Mouse (Mus musculus) kidney, postnatal 0 days (tissue): ENCODE measurements around the gene Osbpl3. TPM values are rescaled to one million over a fixed set of nuclear protein-coding genes. Genes with fewer than 3 reads are reported as not detected.

Experiments used
- ATAC-seq: fragments of 200-750 bp; cut with Nextera tagmentation; replicated peaks from 2 replicates; pipeline ENCODE4 v1.8.0; 2017; ENCODE audit warnings: low read depth, moderate number of reproducible peaks, moderate TSS enrichment, moderate library complexity; ENCODE audit not compliant: low FRiP score
- DNase-seq: peaks from one replicate; pipeline ENCODE4 v3.0.0-alpha.2; 2016; ENCODE audit warnings: low spot score
- H3K27ac ChIP-seq: fragments of 300-500 bp; sonication (generic); 2 replicates; pipeline ENCODE4 v1.5.1; 2014; ENCODE audit warnings: mild to moderate bottlenecking
- H3K27me3 ChIP-seq: fragments of 300-500 bp; sonication (generic); 2 replicates; pipeline ENCODE4 v1.6.1; 2014; ENCODE audit warnings: low read length, mixed read lengths; ENCODE audit not compliant: insufficient read depth
- H3K36me3 ChIP-seq: fragments of 300-500 bp; sonication (generic); 2 replicates; pipeline ENCODE4 v1.6.1; 2014; ENCODE audit warnings: low read length, mixed read lengths; ENCODE audit not compliant: insufficient read depth
- H3K4me1 ChIP-seq: fragments of 300-500 bp; sonication (generic); replicated peaks from 2 replicates; pipeline ENCODE4 v1.6.1; 2014; ENCODE audit warnings: antibody characterized with exemption, low read length, mixed read lengths; ENCODE audit not compliant: insufficient read depth
- H3K4me2 ChIP-seq: fragments of 300-500 bp; sonication (generic); 2 replicates; pipeline ENCODE4 v1.6.1; 2014; ENCODE audit warnings: mild to moderate bottlenecking, low read length, moderate library complexity, mixed read lengths
- H3K4me3 ChIP-seq: fragments of 300-500 bp; sonication (generic); replicated peaks from 2 replicates; pipeline ENCODE4 v1.5.1; 2014; ENCODE audit warnings: low read depth, low read length
- H3K9ac ChIP-seq: fragments of 300-500 bp; sonication (generic); 2 replicates; pipeline ENCODE4 v1.6.1; 2014; ENCODE audit warnings: low read depth, low read length
- H3K9me3 ChIP-seq: fragments of 300-500 bp; sonication (generic); replicated peaks from 2 replicates; pipeline ENCODE4 v1.6.1; 2016; ENCODE audit warnings: low read length, inconsistent platforms, mixed read lengths
- CTCF ChIP-seq: IDR thresholded peaks from 2 replicates; pipeline ENCODE4 v1.5.1; 2016; ENCODE audit warnings: antibody characterized with exemption, low read depth, mild to moderate bottlenecking, moderate library complexity
- WGBS: fragments of 180-500 bp; shearing (Covaris S2); extraction: QIAGEN DNeasy Blood & Tissue Kit; methylation state at CpG from one replicate; pipeline ENCODE4 v1.1.7; 2014; 5-methylcytosine and 5-hydroxymethylcytosine counted together
- polyA plus RNA-seq: library from polyadenylated mRNA; unstranded; fragments of >200 nt; fragmentation: Nextera tagmentation; extraction: Ambion mirVana; gene quantifications from 2 replicates; pipeline ENCODE4 v1.2.1, GENCODE M21; 2015

Osbpl3 gene
- polyA plus RNA-seq, 1 experiment from 2014 or later = 17.4 TPM

DNA sequence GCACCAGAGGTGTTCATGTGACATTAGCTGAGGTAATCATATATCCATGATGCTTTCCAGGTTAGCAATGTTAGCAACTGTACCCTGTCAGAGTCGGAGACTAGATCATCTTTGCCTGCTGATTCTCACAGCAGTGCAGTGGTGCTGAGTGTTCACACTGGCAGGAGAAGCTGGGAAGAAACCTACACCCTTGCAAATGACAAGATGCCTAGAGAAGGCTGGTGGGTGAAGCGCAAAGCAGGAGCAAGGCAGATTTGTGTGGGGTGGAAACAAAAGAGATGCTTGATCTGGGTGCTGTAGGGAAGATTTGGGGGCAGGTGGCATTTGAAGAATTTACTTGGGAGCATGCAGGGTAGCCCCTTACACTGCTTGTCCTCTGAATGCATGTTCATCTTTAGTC is 34.5 kb upstream of the Osbpl3 start:
- WGBS = 77% methylated on average over 2 of the region's 2 CpGs
- Histone ChIP-seq H3K4me3 (no peak overlapping the region), H3K4me1 (no peaks in the 10 kb centered on the region), H3K9me3 (no peaks in the 10 kb centered on the region), H3K27me3 (no peaks in the 10 kb centered on the region), H3K36me3 (no peaks in the 10 kb centered on the region), H3K27ac (no peak overlapping the region), H3K4me2 (no peak overlapping the region), H3K9ac (no peak overlapping the region)
- ATAC-seq (no peak), DNase-seq (no peak)
- no peak for TF ChIP-seq CTCF

DNA sequence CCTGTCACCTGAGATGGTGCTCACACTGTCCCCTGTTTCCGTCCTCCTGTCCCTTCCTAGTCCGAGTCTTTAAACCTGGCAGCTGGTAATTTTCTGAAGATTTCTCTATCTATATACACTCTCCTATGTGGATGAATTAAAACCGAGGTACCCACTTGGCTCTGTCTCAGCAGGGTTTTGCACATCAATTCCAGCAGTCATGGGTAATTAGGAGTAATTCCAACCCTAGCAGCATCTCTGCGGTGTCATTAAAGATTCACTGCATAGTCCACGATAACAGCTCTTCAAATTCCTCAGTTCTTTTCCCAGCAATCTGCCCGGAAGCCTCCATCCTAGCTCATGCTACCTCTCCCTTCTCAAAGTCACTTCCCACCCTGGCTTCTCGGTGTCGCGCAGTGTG is 33.4 kb upstream of the Osbpl3 start:
- ATAC-seq = no peak

DNA sequence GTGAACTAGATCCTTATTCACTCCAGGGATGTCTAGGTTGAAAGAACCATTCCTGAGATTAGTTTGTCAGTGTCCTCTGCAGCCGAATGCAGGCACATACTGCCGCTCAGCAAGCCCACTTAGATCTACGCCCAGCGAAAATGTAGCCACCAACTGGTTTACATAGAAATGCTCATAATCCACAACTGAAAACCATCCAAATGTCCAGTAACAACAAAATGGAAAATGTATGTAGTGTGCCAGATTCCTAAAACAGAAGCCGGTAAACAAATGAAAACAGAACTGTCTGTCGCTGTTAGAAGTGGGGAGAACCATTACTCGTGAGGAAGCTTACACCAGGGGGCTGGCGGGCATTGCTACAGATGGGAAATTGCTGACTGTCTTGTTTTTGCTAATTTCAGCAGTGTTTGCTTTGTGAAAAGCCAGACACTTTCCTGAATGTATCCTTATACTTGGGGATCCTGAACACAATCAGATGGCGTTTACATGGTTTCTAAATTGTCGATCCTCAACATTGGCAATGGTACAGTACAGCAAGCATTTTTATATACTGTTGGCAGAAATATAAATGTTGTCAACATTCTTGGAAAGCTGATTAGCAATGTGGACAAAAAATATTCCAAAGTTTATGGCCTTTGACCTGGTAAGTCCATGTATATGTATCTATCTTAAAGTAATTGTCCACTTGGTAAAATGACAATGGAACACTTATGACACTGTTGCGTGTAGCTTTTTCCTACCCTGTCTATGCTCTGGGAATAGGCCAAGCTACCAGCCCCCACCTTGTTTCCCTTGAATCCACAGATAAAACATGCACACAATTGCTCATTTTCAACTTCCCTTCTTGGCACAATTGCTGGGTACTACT is 30.3 kb upstream of the Osbpl3 start:
- Histone ChIP-seq H3K27me3 (no peaks in the 10 kb centered on the region), H3K4me3 (no peak overlapping the region), H3K36me3 (no peaks in the 10 kb centered on the region), H3K4me1 (no peaks in the 10 kb centered on the region), H3K4me2 (no peak overlapping the region), H3K9ac (no peak overlapping the region), H3K27ac (no peak overlapping the region), H3K9me3 (no peaks in the 10 kb centered on the region)
- no peak for ATAC-seq
- WGBS = 89% methylated on average over 11 of the region's 11 CpGs
- no peak for TF ChIP-seq CTCF
- no peak for DNase-seq

More for the DNA sequence above, 33.4 kb upstream of the Osbpl3 start:
- no peak overlapping the region for H3K27ac ChIP-seq
- no peak for TF ChIP-seq CTCF
- no peaks in the 10 kb centered on the region for H3K4me1 ChIP-seq
- no peak overlapping the region for H3K9ac ChIP-seq
- H3K4me3 ChIP-seq = no peak overlapping the region
- no peak overlapping the region for H3K4me2 ChIP-seq
- no peaks in the 10 kb centered on the region for H3K36me3 ChIP-seq
- H3K27me3 ChIP-seq = no peaks in the 10 kb centered on the region
- 51% methylated on average over 9 of the region's 9 CpGs for WGBS
- no peaks in the 10 kb centered on the region for H3K9me3 ChIP-seq
- DNase-seq = no peak

DNA sequence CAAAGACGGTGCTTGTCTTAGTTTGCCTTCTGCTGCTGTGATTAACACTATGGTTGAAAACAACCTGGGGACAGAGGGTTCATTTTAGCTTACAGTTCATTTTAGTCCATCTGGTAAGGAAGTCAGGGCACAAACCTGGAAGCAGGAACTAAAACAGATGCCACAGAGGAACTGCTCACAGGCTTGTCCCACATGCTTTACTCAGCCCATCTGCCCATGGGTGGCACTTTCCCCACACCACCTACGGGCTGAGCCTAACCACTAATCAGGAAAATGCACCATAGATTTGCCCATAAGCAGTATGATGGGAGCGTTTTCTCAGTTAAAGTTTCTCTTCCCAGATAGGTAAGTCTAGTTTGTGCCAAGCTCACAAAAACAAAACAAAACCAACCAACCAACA is 27.4 kb upstream of the Osbpl3 start:
- ATAC-seq (no peak), DNase-seq (no peak)
- Histone ChIP-seq H3K36me3 (no peaks in the 10 kb centered on the region), H3K27me3 (no peaks in the 10 kb centered on the region), H3K4me2 (no peak overlapping the region), H3K4me1 (no peaks in the 10 kb centered on the region), H3K9me3 (no peaks in the 10 kb centered on the region), H3K4me3 (no peak overlapping the region), H3K27ac (no peak overlapping the region), H3K9ac (no peak overlapping the region)
- TF ChIP-seq CTCF = no peak
- WGBS = 87% methylated on average over 3 of the region's 3 CpGs

DNA sequence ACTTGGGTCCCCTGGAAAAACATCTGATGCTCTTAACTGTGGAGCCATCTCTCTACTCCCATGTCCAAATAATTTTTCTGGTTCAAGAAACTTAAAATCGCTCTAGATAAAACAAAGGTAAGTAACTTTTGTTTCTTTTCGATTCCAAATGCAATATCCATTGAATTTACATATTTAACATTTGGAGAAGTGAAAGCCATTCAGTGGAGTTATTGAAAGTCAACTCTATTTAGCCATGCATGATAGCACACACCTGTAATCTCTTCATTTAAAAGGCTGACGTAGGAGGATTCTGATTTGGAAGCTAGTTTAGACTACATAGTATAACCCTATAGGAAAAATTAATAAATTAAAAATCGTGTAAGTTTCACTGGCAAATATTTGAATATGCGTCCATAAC is 25.5 kb upstream of the Osbpl3 start:
- TF ChIP-seq CTCF = no peak
- no peak for ATAC-seq
- H3K9ac ChIP-seq = no peak overlapping the region
- no peak overlapping the region for H3K27ac ChIP-seq
- no peak overlapping the region for H3K4me3 ChIP-seq
- H3K36me3 ChIP-seq = no peaks in the 10 kb centered on the region
- no peak for DNase-seq
- 86% methylated on average over 5 of the region's 5 CpGs for WGBS
- no peaks in the 10 kb centered on the region for H3K27me3 ChIP-seq
- no peak overlapping the region for H3K4me2 ChIP-seq
- H3K4me1 ChIP-seq = no peaks in the 10 kb centered on the region
- no peaks in the 10 kb centered on the region for H3K9me3 ChIP-seq

DNA sequence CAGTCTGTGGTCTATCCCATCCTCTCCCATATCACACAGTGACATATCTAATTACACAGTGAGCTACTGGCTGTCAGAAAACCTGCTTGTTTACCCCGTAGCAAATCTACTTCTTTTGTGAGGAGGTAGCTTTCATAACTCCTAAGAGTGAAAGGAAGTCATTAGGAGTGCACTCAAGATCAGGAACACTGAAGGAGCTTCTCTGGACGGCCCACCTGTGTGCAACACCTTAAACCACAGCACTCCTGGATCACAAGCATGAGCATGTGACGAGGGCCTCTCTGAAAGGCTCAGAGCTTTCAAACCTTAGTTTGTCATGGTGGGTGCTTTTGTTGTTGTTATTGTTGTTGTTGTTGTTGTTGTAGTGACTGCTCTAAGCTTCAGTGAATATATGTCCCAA is 10.4 kb upstream of the Osbpl3 start:
- Histone ChIP-seq H3K9me3 (no peaks in the 10 kb centered on the region), H3K4me2 (no peak overlapping the region), H3K36me3 (no peaks in the 10 kb centered on the region), H3K4me3 (no peak overlapping the region), H3K27me3 (no peaks in the 10 kb centered on the region), H3K27ac (no peak overlapping the region), H3K9ac (no peak overlapping the region), H3K4me1 (no peaks in the 10 kb centered on the region)
- 76% methylated on average over 3 of the region's 3 CpGs for WGBS
- TF ChIP-seq CTCF = no peak
- ATAC-seq (no peak), DNase-seq (no peak)
